Mouse (Mus musculus): ENCODE measurements around the gene Filip1l.

Filip1l gene

DNA sequence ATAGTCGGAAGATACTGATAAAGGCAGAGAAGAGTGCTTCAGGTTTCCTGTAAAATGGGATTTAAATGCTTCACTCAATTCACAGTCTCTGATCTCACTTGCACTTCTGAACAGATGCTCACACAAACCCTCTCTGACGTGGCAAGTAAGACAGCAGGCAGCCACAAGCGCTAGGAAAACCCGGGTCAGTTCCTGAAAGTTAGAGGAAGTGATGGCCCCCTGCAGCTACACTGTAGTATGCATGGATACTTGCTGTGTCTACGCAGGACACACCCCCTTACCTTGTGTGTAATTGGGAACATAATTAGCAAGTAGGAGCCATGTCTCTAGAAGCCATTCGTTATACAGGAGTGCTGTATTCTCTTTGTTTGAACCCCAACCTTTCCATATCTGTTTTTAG lies 129.4 kb downstream of the Filip1l start:
- DNase-seq (ENCODE audit: inconsistent age in 2 of 2, low spot score in 1 of 2) = no peak

DNA sequence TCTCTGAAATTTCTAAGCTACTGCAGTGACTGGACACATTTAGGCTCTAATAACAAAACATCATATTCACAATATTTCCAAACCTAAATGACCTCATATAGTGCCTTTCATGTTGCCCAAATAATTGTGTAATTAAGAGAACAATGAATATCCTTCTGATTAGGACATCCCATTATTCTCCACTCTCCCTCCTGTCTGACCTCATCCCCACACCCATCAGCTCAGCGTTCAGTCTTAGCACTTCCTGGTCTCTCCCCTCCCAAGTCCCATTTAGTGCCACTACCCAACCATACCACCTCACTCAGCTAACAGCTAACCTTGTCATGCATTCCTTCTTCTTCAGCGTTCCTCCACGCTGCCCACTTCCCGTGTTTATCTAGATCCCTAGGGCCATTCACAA lies 130.0 kb downstream of the Filip1l start:
- no peak for DNase-seq (ENCODE audit: inconsistent age in 2 of 2, low spot score in 1 of 2)

DNA sequence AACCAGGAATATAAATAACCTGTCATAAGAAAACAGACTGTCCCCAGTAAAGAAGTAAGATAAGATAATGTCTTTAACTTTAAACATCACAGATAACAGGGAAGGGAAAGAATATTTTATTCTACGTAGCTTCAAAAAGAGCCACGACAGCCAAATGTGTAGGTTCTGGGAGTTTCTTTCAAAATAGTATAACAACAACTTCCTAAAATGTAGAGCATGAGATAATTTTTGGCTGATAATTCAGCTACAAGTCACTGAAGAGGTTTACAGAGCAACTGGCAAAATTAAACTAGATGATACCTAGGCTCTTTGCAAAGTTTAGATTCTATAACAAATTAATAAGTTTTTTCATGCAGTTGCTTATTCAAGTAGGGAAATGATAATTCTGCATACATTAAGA lies 130.6 kb downstream of the Filip1l start:
- no peak for DNase-seq (ENCODE audit: inconsistent age in 2 of 2, low spot score in 1 of 2)

DNA sequence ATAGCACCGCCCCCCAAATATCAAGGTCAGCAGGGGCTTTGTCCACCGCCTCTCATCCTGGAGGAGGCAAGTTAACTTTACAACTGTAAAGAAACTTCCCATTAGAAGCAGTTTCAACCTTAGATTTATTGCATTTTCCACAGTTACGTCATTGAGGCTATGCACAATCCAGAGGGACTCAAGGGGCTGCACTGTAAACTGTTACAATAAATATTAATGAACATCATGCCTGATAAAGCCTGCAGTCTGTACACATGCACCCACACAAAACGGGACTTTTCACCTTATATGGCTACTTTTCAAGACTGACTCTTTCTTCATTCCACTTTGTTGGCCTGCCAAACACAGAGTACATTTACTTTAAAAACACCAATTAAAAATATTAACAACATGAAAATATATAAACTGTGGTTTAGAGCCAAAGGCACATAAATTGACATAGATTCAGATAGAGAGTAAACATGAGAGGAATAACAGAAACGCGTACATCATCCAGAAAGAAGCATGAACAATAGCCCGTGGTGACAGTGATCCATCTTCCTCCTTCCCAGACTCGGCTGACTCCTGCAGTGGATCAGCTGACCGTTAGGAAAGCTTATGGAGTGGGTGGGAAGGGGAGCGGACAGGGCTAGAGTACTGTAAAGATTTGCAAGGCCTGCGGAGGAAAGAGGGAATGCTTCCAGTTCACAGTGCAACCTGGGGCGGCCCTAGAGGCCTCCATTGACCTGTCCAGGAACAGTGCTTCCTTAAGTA lies 131.3 kb downstream of the Filip1l start:
- no peak for DNase-seq (ENCODE audit: inconsistent age in 2 of 2, low spot score in 1 of 2)

DNA sequence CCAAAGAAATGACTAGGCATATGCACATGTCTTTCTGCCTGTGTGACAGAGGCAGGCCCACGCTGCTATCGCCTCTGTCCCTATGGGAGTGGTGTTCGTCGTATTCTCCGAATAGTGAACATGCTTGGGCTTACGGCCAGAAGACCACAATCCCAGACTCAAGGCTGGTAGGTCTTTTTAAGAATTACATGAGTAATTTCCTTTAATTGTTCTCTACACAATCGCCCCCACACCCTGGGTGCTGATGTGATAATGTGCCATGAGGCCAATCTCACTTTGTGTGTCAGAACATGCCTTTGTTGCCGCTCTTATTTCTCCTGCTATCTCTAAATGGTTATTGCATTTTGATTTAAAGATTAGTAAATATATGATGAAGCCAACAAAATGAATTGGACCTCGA lies 132.4 kb downstream of the Filip1l start:
- no peak for DNase-seq (ENCODE audit: inconsistent age in 2 of 2, low spot score in 1 of 2)

DNA sequence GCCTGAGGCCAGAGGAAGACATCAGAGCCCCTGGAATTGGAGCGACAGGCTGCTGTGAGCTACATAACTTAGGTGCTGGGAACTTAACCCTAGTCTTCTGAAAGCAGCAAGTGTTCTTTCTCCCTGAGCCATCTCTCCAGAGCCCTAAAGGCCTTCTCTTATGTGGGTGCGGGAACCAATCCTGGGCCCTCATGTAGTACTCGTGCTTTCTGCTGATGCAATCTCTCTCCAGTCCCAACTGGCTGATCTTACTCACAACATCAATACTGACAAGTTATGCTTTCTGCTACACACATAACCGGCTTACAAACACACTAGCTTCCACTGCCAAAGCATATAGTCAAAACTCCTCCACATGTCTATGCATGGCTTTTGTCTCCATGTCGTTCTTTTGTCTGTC lies 133.4 kb downstream of the Filip1l start:
- DNase-seq (ENCODE audit: inconsistent age in 2 of 2, low spot score in 1 of 2) = no peak

DNA sequence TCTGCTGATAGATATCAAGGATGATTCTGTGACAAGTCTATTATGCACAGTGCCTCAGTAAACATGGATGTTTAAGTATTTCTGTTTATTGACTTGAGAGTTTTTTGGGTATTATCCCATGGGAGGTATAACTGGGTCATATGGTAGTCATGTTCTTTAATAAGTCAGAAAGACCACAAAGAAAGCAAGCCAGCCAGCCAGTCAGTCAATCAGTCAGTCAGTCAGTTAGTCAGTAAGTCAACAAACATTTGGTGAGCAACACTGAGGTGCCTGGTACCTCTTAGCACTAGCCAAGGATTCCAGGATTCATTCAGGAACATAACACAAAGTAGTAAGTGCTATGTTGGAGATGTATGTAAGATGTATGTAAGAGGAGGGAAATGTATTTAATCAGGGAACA lies 135.8 kb downstream of the Filip1l start:
- no peak for DNase-seq (ENCODE audit: inconsistent age in 2 of 2, low spot score in 1 of 2)

DNA sequence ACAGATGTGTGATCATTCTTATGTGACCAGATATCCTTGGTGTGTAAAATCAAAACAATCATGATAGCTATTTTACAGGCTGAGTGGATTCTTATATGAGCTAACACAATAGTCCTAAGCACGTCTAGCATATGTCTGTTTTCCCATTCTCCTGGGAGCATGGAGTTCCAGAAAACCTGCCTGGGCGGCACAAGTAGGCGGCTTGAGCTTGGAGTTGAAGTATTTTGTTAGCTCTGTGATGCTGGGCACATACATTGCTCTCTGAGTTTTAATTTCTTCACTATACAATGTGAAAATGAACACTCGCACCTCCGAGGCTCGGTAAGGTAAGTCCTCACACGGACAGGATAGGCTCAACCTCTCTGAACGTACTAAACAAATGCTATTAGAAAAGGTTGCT lies 137.8 kb downstream of the Filip1l start:
- no peak for DNase-seq (ENCODE audit: inconsistent age in 2 of 2, low spot score in 1 of 2)

DNA sequence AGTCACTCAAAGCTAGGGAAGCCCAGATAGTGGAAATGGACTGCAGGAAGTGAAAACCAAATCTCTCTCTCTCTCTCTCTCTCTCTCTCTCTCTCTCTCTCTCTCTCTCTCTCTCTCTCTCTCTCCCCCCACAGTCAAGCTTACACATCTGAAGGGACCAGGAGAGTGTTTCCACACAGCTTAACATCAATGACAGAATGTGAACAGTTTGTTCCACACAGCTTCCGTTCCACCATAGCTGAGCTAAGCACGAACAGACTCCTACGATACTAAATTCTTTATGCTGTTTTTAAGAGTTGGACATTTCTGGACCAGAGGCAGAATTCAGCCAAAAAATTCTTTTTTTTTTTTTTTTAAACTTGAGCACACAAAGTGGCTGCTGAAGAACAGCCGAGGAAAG lies 139.0 kb downstream of the Filip1l start:
- DNase-seq (ENCODE audit: inconsistent age in 2 of 2, low spot score in 1 of 2) = no peak

DNA sequence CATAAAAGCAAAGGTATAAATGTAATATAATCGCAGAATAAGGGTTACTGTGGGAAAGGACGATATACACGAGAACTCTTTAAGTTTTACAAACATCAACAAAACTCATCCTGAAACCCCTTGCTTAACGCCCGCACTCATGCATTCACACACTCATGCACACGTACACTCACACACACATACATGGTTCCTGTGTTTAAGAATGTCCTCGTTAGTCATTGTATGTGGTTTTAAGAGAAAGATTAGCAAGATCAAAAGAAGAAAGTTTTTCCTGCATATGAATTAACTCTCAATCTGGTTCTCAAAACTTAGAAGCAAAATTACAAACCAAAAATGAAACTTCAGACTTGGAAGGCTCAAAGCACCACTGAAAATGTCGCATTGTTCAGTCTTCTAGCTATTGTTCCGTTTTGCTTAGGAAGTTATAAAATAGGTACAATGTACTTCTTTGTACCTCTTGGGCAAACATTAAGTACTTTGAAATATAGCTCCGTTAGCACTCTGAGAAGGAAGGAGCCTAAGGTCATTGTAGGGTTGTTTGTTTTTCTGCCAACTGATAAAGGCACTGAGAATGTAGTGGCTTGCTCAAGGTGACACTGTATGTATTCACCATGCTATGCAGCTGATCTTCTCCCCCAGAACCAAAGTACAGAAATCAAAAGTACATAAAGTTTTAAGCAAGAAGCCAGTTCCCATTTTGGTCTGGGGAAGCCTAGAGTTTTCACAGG lies 142.7 kb downstream of the Filip1l start:
- DNase-seq (ENCODE audit: inconsistent age in 2 of 2, low spot score in 1 of 2) = peak; percentile 28 to 76

DNA sequence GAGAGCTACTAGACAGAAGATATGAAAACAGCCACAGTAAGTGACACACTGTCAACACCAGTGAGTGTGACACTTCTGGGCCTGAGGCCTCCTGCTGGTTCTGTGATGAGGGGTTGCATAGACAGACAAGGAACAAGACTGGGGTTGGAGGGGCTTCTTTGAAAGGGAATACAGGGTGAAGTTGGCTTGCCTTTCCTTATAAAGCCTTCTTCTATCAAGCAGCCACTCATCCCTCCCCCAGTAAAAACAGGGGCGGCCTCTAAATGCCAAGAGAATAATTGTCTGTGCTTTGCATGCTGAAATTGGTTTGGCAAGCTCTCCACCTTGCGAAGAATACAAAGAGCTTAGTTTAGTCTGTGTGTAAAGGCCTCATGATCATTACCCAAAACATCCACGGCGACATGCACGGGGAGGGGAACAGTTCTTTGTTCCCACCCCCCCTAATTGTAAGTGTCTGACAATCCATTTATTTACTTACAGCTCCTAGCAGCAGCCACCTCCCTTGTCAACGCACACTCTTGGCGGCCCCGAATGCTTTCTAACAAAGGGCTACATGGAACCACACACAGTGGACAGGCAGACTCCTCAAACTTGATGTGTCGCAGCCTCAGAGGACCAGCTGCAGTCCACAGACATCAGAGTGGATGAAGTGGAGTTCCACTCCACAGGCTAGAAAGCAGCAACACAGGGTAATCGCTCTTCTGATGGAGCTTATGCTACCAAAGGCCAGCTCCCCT lies 143.7 kb downstream of the Filip1l start:
- DNase-seq (ENCODE audit: inconsistent age in 2 of 2, low spot score in 1 of 2) = no peak

DNA sequence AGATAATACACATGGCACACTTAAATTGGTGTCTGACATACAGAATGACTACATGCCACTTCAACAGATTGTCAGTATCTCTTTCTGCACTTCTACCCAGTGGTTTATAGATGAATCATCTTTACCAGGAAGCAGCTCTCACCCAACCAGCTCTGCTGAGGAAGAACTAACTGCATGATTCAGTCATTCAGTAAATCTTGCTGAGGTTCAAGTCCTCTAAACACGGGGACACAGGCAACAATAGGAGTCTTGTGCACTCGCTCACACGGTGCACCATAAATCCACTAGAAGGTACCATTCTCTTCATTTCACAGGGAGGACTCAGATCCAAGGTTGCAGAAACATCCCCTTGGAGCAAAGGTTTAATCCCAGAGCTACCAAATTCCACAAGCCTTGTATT lies 148.0 kb downstream of the Filip1l start:
- DNase-seq (ENCODE audit: inconsistent age in 2 of 2, low spot score in 1 of 2) = peak in 1 of 2 experiments; percentile 51

DNA sequence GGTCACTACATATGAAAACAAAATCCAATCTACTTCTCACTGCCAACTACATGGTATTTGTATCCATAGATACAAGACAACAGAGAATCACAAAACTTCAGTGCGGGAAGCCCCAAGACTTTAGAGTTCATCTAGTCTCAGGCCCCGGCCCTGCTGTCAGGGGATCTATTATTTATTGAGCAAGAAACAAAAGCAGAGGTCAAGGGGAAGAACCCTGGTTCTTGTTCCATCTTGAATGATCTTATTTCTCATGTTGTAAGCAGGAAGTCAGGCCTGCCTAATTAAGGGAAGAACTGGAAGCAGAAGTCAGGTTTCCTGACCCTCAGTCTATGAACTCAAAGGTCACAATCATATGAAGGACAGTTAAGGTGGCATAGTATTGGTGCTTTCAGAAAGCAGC lies 149.3 kb downstream of the Filip1l start:
- DNase-seq (ENCODE audit: inconsistent age in 2 of 2, low spot score in 1 of 2) = peak in 1 of 2 experiments; percentile 61

DNA sequence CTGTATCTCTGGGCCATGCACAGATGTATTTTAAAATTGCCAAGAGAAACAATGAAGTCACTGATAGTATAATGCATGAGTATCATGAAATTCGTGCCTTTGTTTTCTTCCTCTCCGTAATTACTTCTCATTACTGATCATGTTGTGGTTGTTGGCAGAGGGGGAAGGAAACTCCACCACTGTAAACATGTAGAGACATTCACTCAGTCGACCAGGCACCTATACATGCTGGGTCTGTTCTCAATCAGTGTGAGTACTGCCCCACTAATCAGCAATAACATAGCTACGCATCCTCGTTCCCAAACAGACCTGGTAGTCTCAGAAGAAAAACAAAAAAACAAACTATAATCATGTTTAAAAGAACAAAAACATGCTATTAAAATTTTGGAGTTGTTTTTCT lies 149.9 kb downstream of the Filip1l start:
- DNase-seq (ENCODE audit: inconsistent age in 2 of 2, low spot score in 1 of 2) = no peak

DNA sequence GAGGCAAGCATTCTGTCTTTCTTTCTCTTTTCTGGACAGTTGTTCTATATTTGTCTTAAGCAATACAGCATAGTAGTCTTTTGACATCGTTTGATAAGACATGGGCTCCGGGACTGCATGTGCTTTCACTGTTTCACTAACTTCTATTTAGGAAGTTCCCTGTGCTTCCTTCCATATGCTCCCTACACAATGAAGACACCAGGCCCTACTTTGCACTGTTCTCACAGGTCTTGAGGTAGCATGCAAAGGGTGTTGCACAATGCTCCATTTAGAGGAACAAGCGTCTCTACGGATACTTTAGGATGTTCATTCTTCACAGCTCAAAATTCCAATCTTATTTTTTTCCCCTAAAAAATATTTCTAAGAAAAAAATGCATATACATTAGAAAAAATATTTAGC lies 151.8 kb downstream of the Filip1l start:
- DNase-seq (ENCODE audit: inconsistent age in 2 of 2, low spot score in 1 of 2) = no peak

DNA sequence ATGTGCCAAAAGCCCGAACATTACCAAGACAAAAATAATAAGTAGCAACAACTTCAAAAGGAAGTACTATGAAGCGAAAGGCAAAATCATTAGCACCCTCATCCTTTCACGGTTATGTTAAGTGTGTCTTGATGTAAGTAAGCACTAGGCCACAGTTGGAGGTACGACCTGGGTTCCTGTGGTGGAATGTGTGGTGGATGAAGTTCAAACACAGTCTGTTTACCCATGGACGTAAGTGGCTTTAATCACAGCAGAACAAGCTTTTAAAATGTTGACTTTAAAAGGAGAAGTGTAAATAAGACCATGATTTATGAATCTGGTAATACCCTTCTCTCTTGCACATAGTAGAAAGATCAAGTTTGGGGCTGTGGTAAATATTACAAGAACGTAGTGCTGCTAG lies 153.2 kb downstream of the Filip1l start:
- no peak for DNase-seq (ENCODE audit: inconsistent age in 2 of 2, low spot score in 1 of 2)

DNA sequence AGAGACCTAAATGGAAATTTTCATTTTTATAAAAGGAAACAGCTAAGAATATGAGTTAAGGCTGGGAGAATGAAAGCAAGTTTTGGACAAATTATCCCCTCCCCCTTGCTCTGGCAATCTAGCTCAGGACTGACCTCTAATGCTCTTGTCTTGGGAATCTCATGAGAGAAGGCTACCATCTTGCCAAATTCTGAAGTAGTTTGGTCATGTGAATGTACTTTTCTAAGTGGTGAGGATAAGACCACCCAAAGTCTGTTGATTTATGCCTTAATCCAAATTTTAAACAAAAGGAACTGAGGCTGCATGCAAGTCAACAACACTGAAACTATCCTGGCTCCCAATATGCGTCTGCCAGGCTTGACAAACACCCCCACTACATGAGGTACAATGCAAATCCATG lies 155.5 kb downstream of the Filip1l start:
- no peak for DNase-seq (ENCODE audit: inconsistent age in 2 of 2, low spot score in 1 of 2)

DNA sequence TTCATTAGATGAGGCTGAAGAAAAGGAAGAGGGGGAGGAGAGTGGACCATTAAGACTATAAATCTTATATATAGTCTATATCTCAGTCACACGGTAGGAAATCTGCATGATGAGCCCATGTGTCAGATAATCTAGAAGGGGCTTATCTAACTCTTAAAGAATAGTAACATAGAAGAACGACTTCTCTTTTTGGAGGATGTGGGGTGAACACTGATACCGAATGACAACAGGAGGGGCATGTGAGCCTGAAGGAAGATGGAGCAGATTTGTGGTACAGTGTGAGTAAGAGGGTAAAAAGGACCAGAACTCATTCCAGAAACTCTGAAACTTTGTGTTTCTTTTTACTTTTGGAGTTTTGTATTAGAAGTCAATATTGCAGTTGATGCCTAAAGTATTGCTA lies 156.2 kb downstream of the Filip1l start:
- DNase-seq (ENCODE audit: inconsistent age in 2 of 2, low spot score in 1 of 2) = no peak

DNA sequence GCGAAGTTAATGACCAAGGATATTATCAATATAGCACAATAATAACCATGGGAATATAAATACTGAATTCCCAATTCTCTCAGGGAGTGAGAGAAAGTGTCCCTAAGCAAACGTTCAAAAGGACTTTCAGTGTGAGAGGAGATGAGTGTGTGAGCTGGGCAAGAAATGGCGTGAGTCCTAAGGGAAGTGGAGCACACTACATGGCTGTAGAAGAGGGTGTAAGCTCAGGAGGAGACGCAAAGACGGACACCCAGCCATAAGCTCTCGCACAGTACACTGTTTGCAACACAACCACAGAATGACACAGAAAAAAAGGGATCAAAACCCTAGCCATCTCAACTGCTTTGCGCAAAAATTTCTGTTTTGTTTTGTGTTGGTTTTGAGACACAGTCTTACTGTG lies 160.7 kb downstream of the Filip1l start:
- no peak for DNase-seq (ENCODE audit: inconsistent age in 2 of 2, low spot score in 1 of 2)

DNA sequence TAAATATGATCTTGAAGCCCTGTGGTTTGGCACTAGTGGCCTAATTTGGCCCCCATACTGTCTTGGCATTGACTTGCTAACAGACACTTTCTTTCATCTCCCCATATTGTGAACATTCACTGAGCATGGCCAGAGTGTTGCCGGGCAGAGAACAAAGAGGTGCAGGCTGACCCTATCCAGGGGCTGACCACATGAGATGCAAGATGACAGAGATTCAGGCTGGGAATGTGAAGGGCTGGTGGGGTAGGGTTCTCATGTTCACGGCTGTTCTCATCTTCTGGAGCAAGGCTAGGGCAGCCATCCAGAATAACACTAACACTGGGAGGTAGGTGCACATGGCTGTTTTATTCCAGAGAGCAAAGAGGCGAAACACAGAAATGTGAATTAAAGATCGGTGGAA lies 161.5 kb downstream of the Filip1l start:
- DNase-seq (ENCODE audit: inconsistent age in 2 of 2, low spot score in 1 of 2) = no peak

DNA sequence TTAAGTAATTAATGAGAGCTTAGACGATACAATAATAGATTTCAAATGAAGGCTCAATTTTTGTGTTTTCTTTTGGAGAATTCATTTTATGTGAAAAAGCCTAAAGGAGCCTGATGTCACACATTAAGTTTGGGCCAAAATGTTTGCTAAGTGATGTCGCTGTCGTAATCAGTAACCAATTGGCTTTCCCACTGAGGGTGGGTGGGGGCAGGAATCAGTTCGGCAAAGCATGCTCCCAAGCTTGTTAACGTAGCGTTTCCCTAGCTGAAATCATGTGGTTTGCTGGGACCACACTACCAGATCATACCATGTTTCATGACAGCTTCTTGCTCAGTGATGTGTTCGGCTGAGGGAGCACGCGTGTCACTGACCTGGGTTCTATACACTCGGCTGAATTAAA lies 162.7 kb downstream of the Filip1l start:
- no peak for DNase-seq (ENCODE audit: inconsistent age in 2 of 2, low spot score in 1 of 2)

DNA sequence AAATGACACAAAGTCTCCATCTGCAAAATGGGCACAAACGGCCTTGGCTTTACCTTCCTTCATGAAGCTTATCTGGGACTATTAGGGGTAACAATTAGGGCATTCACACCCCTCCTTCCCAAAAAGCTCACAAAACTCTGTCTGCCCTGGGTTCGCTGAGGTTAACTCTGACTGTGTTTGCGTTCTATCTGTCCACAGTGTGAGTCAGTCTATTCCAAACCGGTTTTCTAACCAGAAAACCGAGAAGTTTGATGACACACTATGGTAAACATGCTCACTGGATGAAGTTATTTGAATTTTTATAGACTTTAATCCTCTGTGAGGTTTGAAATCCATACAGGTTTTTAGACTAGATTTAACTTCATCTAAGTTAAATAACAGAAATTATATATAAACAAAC lies 172.2 kb downstream of the Filip1l start:
- DNase-seq (ENCODE audit: inconsistent age in 2 of 2, low spot score in 1 of 2) = no peak

All from adrenal gland, adult (tissue).